Mouse (Mus musculus): ENCODE measurements around the gene Unc5a.

GRCm38 (mm10) chr13:55022715-55023114, 73.5 kb downstream of the Unc5a start:
- TF ChIP-seq CTCF (conservative IDR thresholded peaks at IDR 0.05; ENCODE audit: low read length) (no peak), NANOG (IDR thresholded peaks at IDR 0.05; ENCODE audit: borderline replicate concordance, low read length) (no peak)

All from E14TG2a.4 (cell line).